Mouse (Mus musculus) E14TG2a.4 (cell line): ENCODE results near the gene Pcsk4.

Source experiments
- CTCF ChIP-seq: conservative IDR thresholded peaks from 2 replicates; pipeline ENCODE4 v1.5.1; 2014; ENCODE audit warnings: low read length
- NANOG ChIP-seq: IDR thresholded peaks from 2 replicates; pipeline ENCODE4 v1.6.1; 2014; ENCODE audit warnings: borderline replicate concordance, low read length, mixed read lengths

DNA sequence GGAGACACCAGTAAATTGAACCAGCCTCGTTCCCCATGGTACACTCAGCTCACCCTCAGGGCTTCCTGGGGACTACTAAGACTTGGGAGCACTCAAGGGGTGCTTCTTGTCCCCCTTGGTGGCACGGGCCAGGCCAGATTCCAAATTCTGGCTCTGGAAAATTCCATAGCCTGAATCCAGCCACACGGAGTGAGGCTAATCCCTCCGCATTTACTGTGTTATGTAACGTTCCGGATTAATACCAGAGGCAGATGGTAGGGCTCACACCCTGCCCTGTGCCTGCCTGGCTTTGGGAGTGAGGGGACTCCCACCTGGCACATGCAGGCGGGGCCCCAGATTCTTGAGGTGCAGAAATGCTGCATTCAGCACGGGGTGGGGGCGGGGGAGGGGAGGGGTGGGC lies 26.1 kb upstream of the Pcsk4 start:
- TF ChIP-seq CTCF (no peak), NANOG (no peak)
